Mouse (Mus musculus) MEL (cell line): ENCODE measurements around the gene Sema5a. TPM values are rescaled to one million over a fixed set of nuclear protein-coding genes. Genes with fewer than 3 reads are reported as not detected.

Source experiments
- DNase-seq: peaks from one replicate; pipeline ENCODE4 v3.0.0; 2011; ENCODE audit warnings: low read depth, low spot score
- H3K27ac ChIP-seq: 2 replicates; pipeline ENCODE4 v1.5.1; 2012; ENCODE audit warnings: low read depth, mild to moderate bottlenecking, control low read depth, low read length, moderate library complexity; ENCODE audit not compliant: control insufficient read depth
- H3K27me3 ChIP-seq, 2 experiments: fragments of 150-350 bp in 1 of 2; sonication (generic) in 1 of 2; 2 replicates each; pipeline ENCODE4 v1.6.1; 2012; ENCODE audit warnings: low read length in 2 of 2, mild to moderate bottlenecking in 2 of 2, improper control_type of control experiment in 1 of 2, moderate library complexity in 1 of 2; ENCODE audit not compliant: insufficient read depth in 2 of 2, control insufficient read depth in 1 of 2
- H3K36me3 ChIP-seq, 2 experiments: 2 replicates each; pipeline ENCODE4 v1.6.1; 2012 to 2014; ENCODE audit warnings: low read length in 2 of 2, improper control_type of control experiment in 1 of 2, inconsistent platforms in 1 of 2, mild to moderate bottlenecking in 1 of 2; ENCODE audit not compliant: insufficient read depth in 2 of 2, control insufficient read depth in 1 of 2
- H3K4me1 ChIP-seq, 2 experiments: fragments of 150-350 bp in 1 of 2; sonication (generic) in 1 of 2; 2 replicates each; pipeline ENCODE4 v1.6.1; 2012; ENCODE audit warnings: low read length in 2 of 2, improper control_type of control experiment in 1 of 2, mild to moderate bottlenecking in 1 of 2; ENCODE audit not compliant: insufficient read depth in 2 of 2, control insufficient read depth in 1 of 2
- H3K4me3 ChIP-seq, 2 experiments: fragments of 150-350 bp in 1 of 2; sonication (generic) in 1 of 2; 2 replicates each; pipeline ENCODE4 v1.5.1; 2012; ENCODE audit warnings: low read depth in 2 of 2, low read length in 2 of 2, mild to moderate bottlenecking in 2 of 2, moderate library complexity in 2 of 2, control low read depth in 1 of 2, improper control_type of control experiment in 1 of 2; ENCODE audit not compliant: control insufficient read depth in 1 of 2, insufficient read depth in 1 of 2
- H3K79me2 ChIP-seq: 2 replicates; pipeline ENCODE4 v1.6.1; 2012; ENCODE audit warnings: mild to moderate bottlenecking, low read length, moderate library complexity; ENCODE audit not compliant: control insufficient read depth, poor library complexity, insufficient read depth
- H3K9ac ChIP-seq: 2 replicates; pipeline ENCODE4 v1.6.1; 2012; ENCODE audit warnings: low read depth, mild to moderate bottlenecking, control low read depth, low read length, moderate library complexity; ENCODE audit not compliant: control insufficient read depth, poor library complexity, severe bottlenecking
- H3K9me3 ChIP-seq: fragments of 150-350 bp; sonication (generic); replicated peaks from 2 replicates; pipeline ENCODE4 v1.6.1; 2012; ENCODE audit warnings: mild to moderate bottlenecking, low read length, improper control_type of control experiment, moderate library complexity; ENCODE audit not compliant: insufficient read depth
- CHD1 ChIP-seq: IDR thresholded peaks from 2 replicates; pipeline ENCODE4 v1.6.1; 2012; ENCODE audit warnings: low read depth, mild to moderate bottlenecking, inconsistent platforms, low read length, improper control_type of control experiment
- CTCF ChIP-seq, 3 experiments: IDR thresholded peaks in 2 of 3; conservative IDR thresholded peaks in 1 of 3; 2 replicates each; pipeline ENCODE4 v1.5.1; 2011 to 2012; ENCODE audit warnings: low read length in 3 of 3, low read depth in 2 of 3, mild to moderate bottlenecking in 2 of 3, improper control_type of control experiment in 1 of 3, inconsistent platforms in 1 of 3, mixed read lengths in 1 of 3, moderate library complexity in 1 of 3; ENCODE audit not compliant: control insufficient read depth in 1 of 3, insufficient read depth in 1 of 3, poor library complexity in 1 of 3, severe bottlenecking in 1 of 3
- ETS1 ChIP-seq: IDR thresholded peaks from 2 replicates; pipeline ENCODE4 v1.6.1; 2012; ENCODE audit warnings: low read depth, mild to moderate bottlenecking, inconsistent platforms, low read length, improper control_type of control experiment, moderate library complexity
- KAT2A ChIP-seq: conservative IDR thresholded peaks from 2 replicates; pipeline ENCODE4 v1.6.1; 2012; ENCODE audit warnings: low read depth, low read length, improper control_type of control experiment, inconsistent platforms
- MAFK ChIP-seq: IDR thresholded peaks from 2 replicates; pipeline ENCODE4 v1.6.1; 2011; ENCODE audit warnings: low read depth, mild to moderate bottlenecking, low read length, improper control_type of control experiment, borderline replicate concordance
- NRF1 ChIP-seq: IDR thresholded peaks from 2 replicates; pipeline ENCODE4 v1.6.1; 2014; ENCODE audit warnings: low read depth, mild to moderate bottlenecking, inconsistent platforms, low read length, improper control_type of control experiment, moderate library complexity; ENCODE audit not compliant: poor library complexity, insufficient read depth, severe bottlenecking
- POLR2AphosphoS2 ChIP-seq: IDR thresholded peaks from 2 replicates; pipeline ENCODE4 v1.6.1; 2011; ENCODE audit warnings: low read length, improper control_type of control experiment
- SIN3A ChIP-seq: IDR thresholded peaks from 2 replicates; pipeline ENCODE4 v1.6.1; 2012; ENCODE audit warnings: low read length, improper control_type of control experiment, inconsistent platforms
- SMC3 ChIP-seq: IDR thresholded peaks from 2 replicates; pipeline ENCODE4 v1.6.1; 2011; ENCODE audit warnings: low read depth, low read length, improper control_type of control experiment
- USF2 ChIP-seq, 2 experiments: IDR thresholded peaks; 2 replicates each; pipeline ENCODE4 v1.6.1; 2011 to 2012; ENCODE audit warnings: improper control_type of control experiment in 2 of 2, low read length in 2 of 2, borderline replicate concordance in 1 of 2, inconsistent platforms in 1 of 2, low read depth in 1 of 2, mild to moderate bottlenecking in 1 of 2; ENCODE audit not compliant: insufficient read depth in 1 of 2
- ZC3H11A ChIP-seq: IDR thresholded peaks from 2 replicates; pipeline ENCODE4 v1.6.1; 2012; ENCODE audit warnings: low read depth, mild to moderate bottlenecking, inconsistent platforms, low read length, improper control_type of control experiment
- polyA plus RNA-seq, 2 experiments: library from polyadenylated mRNA; stranded (reverse) in 1 of 2; unstranded in 1 of 2; fragments of >175 nt in 1 of 2; fragments of >200 nt in 1 of 2; gene quantifications; 2 replicates each; pipeline versions ENCODE4 v1.2.1 to v1.2.4; 2012; ENCODE audit warnings: low replicate concordance in 2 of 2, low read depth in 1 of 2; ENCODE audit not compliant: insufficient read length in 2 of 2, insufficient read depth in 1 of 2, missing spikeins in 1 of 2
- total RNA-seq: library from RNA; depleted of rRNA; stranded (reverse); fragments of 300-350 nt; gene quantifications from 2 replicates; pipeline ENCODE4 v1.2.3, GENCODE M21; 2012

Sema5a gene
- total and polyA plus RNA-seq, 3 experiments, result not detected

DNA sequence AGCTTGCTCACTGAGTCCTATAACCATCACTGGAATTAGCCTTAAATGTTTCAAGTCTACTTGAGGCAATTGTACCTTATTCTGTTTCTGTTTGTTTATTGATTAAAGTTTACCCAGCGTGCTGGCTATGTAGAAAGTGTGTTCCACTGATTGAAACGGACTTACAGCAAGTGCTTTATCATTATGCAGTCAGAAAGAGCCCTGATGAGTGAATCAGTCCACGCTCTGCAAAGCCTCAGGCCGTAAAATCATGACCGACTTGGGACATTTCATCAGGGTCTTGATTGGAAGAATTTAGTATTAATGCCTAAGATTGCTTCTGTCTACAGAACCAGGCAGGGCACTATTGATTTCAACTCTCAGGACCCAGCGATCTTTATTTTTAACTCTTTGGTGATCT, 178.5 kb downstream of the Sema5a start:
- Histone ChIP-seq H3K9me3 (no peaks in the 10 kb centered on the region), H3K36me3 (no peaks in the 10 kb centered on the region), H3K4me3 (no peak overlapping the region), H3K79me2 (no peaks in the 10 kb centered on the region), H3K9ac (no peak overlapping the region), H3K27me3 (no peaks in the 10 kb centered on the region), H3K27ac (no peak overlapping the region), H3K4me1 (no peaks in the 10 kb centered on the region)
- no peak for TF ChIP-seq SIN3A
- no peak for DNase-seq

DNA sequence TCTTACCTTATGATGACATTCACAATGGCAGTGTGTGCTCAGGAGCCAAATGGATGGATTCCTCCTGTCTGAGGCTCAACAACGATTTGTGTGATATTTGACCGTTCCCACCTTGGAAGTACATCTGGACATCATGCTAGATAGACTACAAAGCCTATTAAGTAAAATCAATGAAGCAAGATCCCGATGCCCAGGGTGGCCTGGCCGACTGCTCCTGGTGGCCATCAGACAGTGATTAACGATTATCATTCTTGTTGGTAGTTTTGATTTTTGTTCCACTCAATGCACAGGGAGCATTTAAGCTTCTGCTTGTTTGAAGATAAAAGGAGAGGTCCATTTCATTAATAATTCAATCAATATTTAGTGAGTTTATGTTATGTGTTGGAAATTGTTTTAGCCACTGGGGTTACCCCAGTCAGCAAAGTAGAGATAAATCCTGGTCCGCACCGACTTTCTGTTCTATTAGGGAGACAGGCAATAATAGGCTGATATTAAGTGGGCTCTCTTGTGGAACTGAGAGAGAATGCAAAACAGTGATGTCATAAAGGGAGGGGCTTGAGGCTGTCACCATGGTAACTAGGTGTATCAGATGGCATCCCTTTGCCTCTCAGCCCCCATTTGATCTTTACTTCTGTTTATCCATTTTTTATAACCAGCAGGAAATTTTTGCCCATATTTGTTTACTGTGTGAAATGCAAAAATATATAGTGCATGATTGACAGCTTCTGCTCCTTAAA, 182.7 kb downstream of the Sema5a start:
- no peak for DNase-seq
- no peaks in the 10 kb centered on the region for H3K4me1 ChIP-seq
- no peak overlapping the region for H3K27ac ChIP-seq
- H3K9me3 ChIP-seq, result no peaks in the 10 kb centered on the region
- TF ChIP-seq KAT2A (no peak), CHD1 (no peak), POLR2AphosphoS2 (no peak), USF2 (IDR thresholded peaks at IDR 0.05; ENCODE audit: borderline replicate concordance in 1 of 2, insufficient read depth in 1 of 2, low read depth in 1 of 2, low read length in 2 of 2) (no peak), MAFK (no peak), NRF1 (no peak), SMC3 (no peak), ZC3H11A (no peak), SIN3A (no peak)
- no peak overlapping the region for H3K4me3 ChIP-seq
- H3K27me3 ChIP-seq, result no peaks in the 10 kb centered on the region
- no peaks in the 10 kb centered on the region for H3K36me3 ChIP-seq
- no peak overlapping the region for H3K9ac ChIP-seq
- no peaks in the 10 kb centered on the region for H3K79me2 ChIP-seq

DNA sequence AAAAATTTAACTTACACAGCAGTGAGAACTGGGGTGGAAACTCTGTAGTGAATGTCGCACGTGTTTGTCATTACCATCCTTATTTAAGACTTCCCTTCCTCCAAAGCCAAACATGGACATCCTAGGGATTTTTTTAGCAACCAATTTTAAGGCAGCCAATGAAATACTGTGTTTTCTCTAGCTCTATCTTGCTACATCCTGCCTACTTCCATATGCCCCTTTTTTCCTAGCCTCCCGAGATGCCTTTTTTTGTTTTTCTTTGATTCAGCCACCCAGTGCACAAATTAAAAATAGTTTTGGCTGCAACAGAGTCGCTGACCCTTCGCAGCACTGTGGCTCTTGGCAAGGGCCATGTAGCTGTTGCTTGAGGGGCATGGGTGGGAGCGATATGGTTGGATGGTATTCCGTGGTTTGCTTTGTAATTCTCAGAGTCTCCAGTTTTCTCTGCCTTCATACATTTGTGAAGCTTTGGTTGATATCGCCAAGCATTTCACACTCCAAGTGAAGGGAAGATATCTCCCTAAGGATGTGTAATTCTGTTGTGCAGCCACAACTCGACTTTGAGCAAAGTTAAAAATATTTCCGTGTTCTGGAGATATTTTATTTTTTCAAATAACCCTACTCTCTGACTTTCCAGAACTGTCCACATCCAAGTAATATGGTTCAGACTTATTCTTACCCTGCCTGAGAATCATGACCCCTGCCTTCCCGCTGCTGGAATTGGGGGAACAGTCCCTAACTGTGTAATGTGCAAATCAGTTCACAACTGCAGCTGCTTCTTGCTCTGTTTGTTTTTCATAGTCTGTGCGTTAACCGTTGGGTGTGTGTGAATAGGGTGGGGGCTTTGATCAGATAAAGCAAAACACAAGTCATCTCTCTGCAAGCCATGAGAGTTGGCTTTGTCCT, 188.6 kb downstream of the Sema5a start:
- H3K4me1 ChIP-seq, result no peaks in the 10 kb centered on the region
- no peaks in the 10 kb centered on the region for H3K36me3 ChIP-seq
- no peak overlapping the region for H3K27ac ChIP-seq
- no peak for TF ChIP-seq CTCF (IDR thresholded peaks at IDR 0.05 in 2 of 3, conservative IDR thresholded peaks at IDR 0.05 in 1 of 3; ENCODE audit: control insufficient read depth in 1 of 3, insufficient read depth in 1 of 3, low read depth in 2 of 3, low read length in 3 of 3, poor library complexity in 1 of 3, severe bottlenecking in 1 of 3)
- no peak for TF ChIP-seq ETS1
- DNase-seq, result no peak
- H3K9ac ChIP-seq, result no peak overlapping the region
- no peaks in the 10 kb centered on the region for H3K27me3 ChIP-seq
- no peaks in the 10 kb centered on the region for H3K79me2 ChIP-seq
- H3K9me3 ChIP-seq, result no peaks in the 10 kb centered on the region
- no peak overlapping the region for H3K4me3 ChIP-seq
